Mouse (Mus musculus): ENCODE measurements around the gene Sar1b. TPM values are rescaled to one million over a fixed set of nuclear protein-coding genes. Genes with fewer than 3 reads are reported as not detected.
"Not testable (repeated sequence)": the region's sequence is repeated elsewhere in the genome, so short reads cannot be mapped to it uniquely, and the experiment has no call there.

The Sar1b gene
- polyA plus RNA-seq, 1 experiment from 2014 or later = 129 TPM

GRCm38 (mm10) chr11:51757625-51758024 is 5.9 kb upstream of the Sar1b start:
- WGBS = 92% methylated on average over 5 of the region's 5 CpGs

GRCm38 (mm10) chr11:51758207-51758606 is 5.3 kb upstream of the Sar1b start:
- WGBS = 89% methylated on average over 5 of the region's 5 CpGs
- not testable (repeated sequence) for ATAC-seq (ENCODE audit: low FRiP score, low read depth); H3K27ac ChIP-seq (replicated peaks); H3K9me3 ChIP-seq; H3K4me2 ChIP-seq (replicated peaks); H3K9ac ChIP-seq (replicated peaks); H3K4me3 ChIP-seq; H3K27me3 ChIP-seq; H3K36me3 ChIP-seq
- H3K4me1 ChIP-seq = peaks cover 17% of the 10 kb centered on the region

More at GRCm38 (mm10) chr11:51757625-51758024, 5.9 kb upstream of the Sar1b start:
- no peak overlapping the region for H3K9ac ChIP-seq (replicated peaks)
- H3K27ac ChIP-seq (replicated peaks) = no peak overlapping the region
- H3K9me3 ChIP-seq = no peaks in the 10 kb centered on the region
- H3K4me3 ChIP-seq = no peak overlapping the region
- no peak for ATAC-seq (ENCODE audit: low FRiP score, low read depth)
- H3K36me3 ChIP-seq = no peaks in the 10 kb centered on the region
- peaks cover 9% of the 10 kb centered on the region; the same call in 1 of the 2 replicates for H3K27me3 ChIP-seq
- no peak overlapping the region for H3K4me2 ChIP-seq (replicated peaks)
- peaks cover 17% of the 10 kb centered on the region for H3K4me1 ChIP-seq

GRCm38 (mm10) chr11:51759251-51759650 is 4.2 kb upstream of the Sar1b start:
- H3K27me3 ChIP-seq = peaks cover 9% of the 10 kb centered on the region; the same call in 1 of the 2 replicates
- no peaks in the 10 kb centered on the region for H3K36me3 ChIP-seq
- H3K4me1 ChIP-seq = peaks cover 18% of the 10 kb centered on the region
- no peak overlapping the region for H3K4me3 ChIP-seq
- no peak for ATAC-seq (ENCODE audit: low FRiP score, low read depth)
- WGBS = 85% methylated on average over 2 of the region's 2 CpGs
- H3K9me3 ChIP-seq = no peaks in the 10 kb centered on the region
- no peak overlapping the region for H3K4me2 ChIP-seq (replicated peaks)
- H3K27ac ChIP-seq (replicated peaks) = no peak overlapping the region
- no peak overlapping the region for H3K9ac ChIP-seq (replicated peaks)

- H3K4me1 ChIP-seq = peaks cover 19% of the 10 kb centered on the region
- no peak for ATAC-seq (ENCODE audit: low FRiP score, low read depth)
- H3K4me3 ChIP-seq = no peak overlapping the region
- no peaks in the 10 kb centered on the region for H3K36me3 ChIP-seq
- no peak overlapping the region for H3K27ac ChIP-seq (replicated peaks)
- no peak overlapping the region for H3K4me2 ChIP-seq (replicated peaks)
- H3K9ac ChIP-seq (replicated peaks) = no peak overlapping the region
- 87% methylated on average over 6 of the region's 6 CpGs for WGBS
- H3K9me3 ChIP-seq = no peaks in the 10 kb centered on the region
- peaks cover 9% of the 10 kb centered on the region; the same call in 1 of the 2 replicates for H3K27me3 ChIP-seq
Observed at GRCm38 (mm10) chr11:51759941-51760657, 3.4 kb upstream of the Sar1b start.

- H3K9me3 ChIP-seq = no peaks in the 10 kb centered on the region
- ATAC-seq (ENCODE audit: low FRiP score, low read depth) = no peak
- peaks cover 13% of the 10 kb centered on the region for H3K4me1 ChIP-seq
- WGBS = 76% methylated on average over 5 of the region's 5 CpGs
- H3K4me3 ChIP-seq = no peak overlapping the region
- no peak overlapping the region for H3K9ac ChIP-seq (replicated peaks)
- H3K27me3 ChIP-seq = peaks cover 9% of the 10 kb centered on the region; the same call in 1 of the 2 replicates
- H3K27ac ChIP-seq (replicated peaks) = no peak overlapping the region
- H3K4me2 ChIP-seq (replicated peaks) = no peak overlapping the region
- no peaks in the 10 kb centered on the region for H3K36me3 ChIP-seq
Observed at GRCm38 (mm10) chr11:51761241-51761640, 2.2 kb upstream of the Sar1b start.

- WGBS = 10% methylated on average over 13 of the region's 13 CpGs
- ATAC-seq (ENCODE audit: low FRiP score, low read depth) = peak; percentile 19; the same call in 1 of the 2 replicates
- peak overlapping the region; percentile 59 for H3K4me3 ChIP-seq
Observed at GRCm38 (mm10) chr11:51763955-51764354, 468 bp downstream of the Sar1b start.

GRCm38 (mm10) chr11:51764816-51765215 is 1.3 kb downstream of the Sar1b start:
- ATAC-seq (ENCODE audit: low FRiP score, low read depth) = no peak
- 96% methylated on average over 4 of the region's 4 CpGs for WGBS
- Histone ChIP-seq H3K27me3 (peaks cover 9% of the 10 kb centered on the region; the same call in 1 of the 2 replicates), H3K27ac (replicated peaks) (no peak overlapping the region), H3K4me3 (peak overlapping the region; percentile 59; the same call in 1 of the 2 replicates), H3K9ac (replicated peaks) (no peak overlapping the region), H3K36me3 (no peaks in the 10 kb centered on the region), H3K4me2 (replicated peaks) (peak overlapping the region; percentile 85), H3K9me3 (no peaks in the 10 kb centered on the region), H3K4me1 (peaks cover 12% of the 10 kb centered on the region)

More at GRCm38 (mm10) chr11:51763955-51764354, 468 bp downstream of the Sar1b start:
- Histone ChIP-seq H3K27ac (replicated peaks) (no peak overlapping the region), H3K27me3 (peaks cover 9% of the 10 kb centered on the region; the same call in 1 of the 2 replicates), H3K4me2 (replicated peaks) (peak overlapping the region; percentile 85), H3K9me3 (no peaks in the 10 kb centered on the region), H3K36me3 (no peaks in the 10 kb centered on the region), H3K4me1 (peaks cover 12% of the 10 kb centered on the region), H3K9ac (replicated peaks) (peak overlapping the region; percentile 75)

GRCm38 (mm10) chr11:51767579-51768220 is 4.2 kb downstream of the Sar1b start:
- H3K9me3 ChIP-seq = no peaks in the 10 kb centered on the region
- H3K36me3 ChIP-seq = no peaks in the 10 kb centered on the region
- no peaks in the 10 kb centered on the region for H3K27me3 ChIP-seq
- ATAC-seq (ENCODE audit: low FRiP score, low read depth) = no peak
- H3K4me2 ChIP-seq (replicated peaks) = no peak overlapping the region
- no peak overlapping the region for H3K27ac ChIP-seq (replicated peaks)
- H3K4me1 ChIP-seq = peaks cover 12% of the 10 kb centered on the region
- WGBS = 86% methylated on average over 8 of the region's 8 CpGs
- H3K9ac ChIP-seq (replicated peaks) = no peak overlapping the region
- H3K4me3 ChIP-seq = no peak overlapping the region

- H3K9me3 ChIP-seq = no peaks in the 10 kb centered on the region
- H3K9ac ChIP-seq (replicated peaks) = no peak overlapping the region
- H3K27me3 ChIP-seq = no peaks in the 10 kb centered on the region
- peaks cover 12% of the 10 kb centered on the region for H3K4me1 ChIP-seq
- H3K36me3 ChIP-seq = no peaks in the 10 kb centered on the region
- WGBS = 82% methylated on average over 5 of the region's 5 CpGs
- no peak overlapping the region for H3K4me3 ChIP-seq
- ATAC-seq (ENCODE audit: low FRiP score, low read depth) = no peak
- H3K4me2 ChIP-seq (replicated peaks) = no peak overlapping the region
- H3K27ac ChIP-seq (replicated peaks) = no peak overlapping the region
Observed at GRCm38 (mm10) chr11:51768296-51768695, 4.8 kb downstream of the Sar1b start.

- Histone ChIP-seq H3K36me3 (peaks cover 11% of the 10 kb centered on the region), H3K27ac (replicated peaks) (no peak overlapping the region), H3K27me3 (no peaks in the 10 kb centered on the region), H3K4me3 (no peak overlapping the region), H3K4me1 (no peaks in the 10 kb centered on the region), H3K9me3 (no peaks in the 10 kb centered on the region), H3K9ac (replicated peaks) (no peak overlapping the region), H3K4me2 (replicated peaks) (no peak overlapping the region)
- ATAC-seq (ENCODE audit: low FRiP score, low read depth) = no peak
- WGBS = 92% methylated on average over 3 of the region's 3 CpGs
Observed at GRCm38 (mm10) chr11:51775507-51775906, 12.0 kb downstream of the Sar1b start.

- WGBS = 95% methylated on average over 5 of the region's 5 CpGs
- Histone ChIP-seq H3K27me3 (no peaks in the 10 kb centered on the region), H3K4me3 (no peak overlapping the region), H3K9ac (replicated peaks) (no peak overlapping the region), H3K9me3 (no peaks in the 10 kb centered on the region), H3K27ac (replicated peaks) (no peak overlapping the region), H3K36me3 (peaks cover 27% of the 10 kb centered on the region), H3K4me1 (no peaks in the 10 kb centered on the region), H3K4me2 (replicated peaks) (no peak overlapping the region)
- no peak for ATAC-seq (ENCODE audit: low FRiP score, low read depth)
Observed at GRCm38 (mm10) chr11:51777478-51777877, 14.0 kb downstream of the Sar1b start.

GRCm38 (mm10) chr11:51780773-51781267 is 17.3 kb downstream of the Sar1b start:
- no peaks in the 10 kb centered on the region for H3K9me3 ChIP-seq
- no peaks in the 10 kb centered on the region for H3K4me1 ChIP-seq
- peaks cover 52% of the 10 kb centered on the region for H3K36me3 ChIP-seq
- no peak overlapping the region for H3K4me2 ChIP-seq (replicated peaks)
- no peak overlapping the region for H3K4me3 ChIP-seq
- no peaks in the 10 kb centered on the region for H3K27me3 ChIP-seq
- no peak for ATAC-seq (ENCODE audit: low FRiP score, low read depth)
- no peak overlapping the region for H3K9ac ChIP-seq (replicated peaks)
- no peak overlapping the region for H3K27ac ChIP-seq (replicated peaks)
- WGBS = 92% methylated on average over 9 of the region's 9 CpGs

Data from midbrain, embryonic 12.5 days (tissue).